Mouse (Mus musculus): ENCODE measurements at regions not wholly inside any gene's neighbourhood (a gene's known extent, or its start where the extent isn't known, plus 50 kb on each side); places are given as distances from the start of the nearest gene placed in this dataset.

- DNase-seq (ENCODE audit: low read depth, low spot score): no peak
Measured at GRCm38 (mm10) chr3:52158788-52159260, 53.9 kb upstream of the Maml3 start.

GRCm38 (mm10) chr3:52161688-52162087, 56.8 kb upstream of the Maml3 start:
- DNase-seq (ENCODE audit: low read depth, low spot score): no peak

GRCm38 (mm10) chr3:52163990-52164389, 59.1 kb upstream of the Maml3 start:
- DNase-seq (ENCODE audit: low read depth, low spot score): no peak

- no peak for DNase-seq (ENCODE audit: low read depth, low spot score)
Measured at GRCm38 (mm10) chr3:52167420-52167819, 62.5 kb upstream of the Maml3 start.

GRCm38 (mm10) chr3:52170847-52171246, 66.0 kb upstream of the Maml3 start:
- no peak for DNase-seq (ENCODE audit: low read depth, low spot score)

- DNase-seq (ENCODE audit: low read depth, low spot score): no peak
Measured at GRCm38 (mm10) chr3:52171303-52171702, 66.4 kb upstream of the Maml3 start.

GRCm38 (mm10) chr3:52173490-52173889, 68.6 kb upstream of the Maml3 start:
- DNase-seq (ENCODE audit: low read depth, low spot score): no peak

GRCm38 (mm10) chr3:52176108-52176507, 71.2 kb upstream of the Maml3 start:
- no peak for DNase-seq (ENCODE audit: low read depth, low spot score)

- DNase-seq (ENCODE audit: low read depth, low spot score): no peak
Measured at GRCm38 (mm10) chr3:52178851-52179250, 74.0 kb upstream of the Maml3 start.

GRCm38 (mm10) chr3:52179686-52180085, 74.8 kb upstream of the Maml3 start:
- peak; percentile 77 for DNase-seq (ENCODE audit: low read depth, low spot score)

GRCm38 (mm10) chr3:52180306-52180705, 75.4 kb upstream of the Maml3 start:
- no peak for DNase-seq (ENCODE audit: low read depth, low spot score)

GRCm38 (mm10) chr3:52180785-52181184, 75.9 kb upstream of the Maml3 start:
- no peak for DNase-seq (ENCODE audit: low read depth, low spot score)

- no peak for DNase-seq (ENCODE audit: low read depth, low spot score)
Measured at GRCm38 (mm10) chr3:52181326-52182101, 76.6 kb upstream of the Maml3 start.

- no peak for DNase-seq (ENCODE audit: low read depth, low spot score)
Measured at GRCm38 (mm10) chr3:52184241-52184640, 79.4 kb upstream of the Maml3 start.

GRCm38 (mm10) chr3:52185351-52185750, 80.5 kb upstream of the Maml3 start:
- DNase-seq (ENCODE audit: low read depth, low spot score): no peak

GRCm38 (mm10) chr3:52187401-52187801, 80.7 kb upstream of the Foxo1 start:
- no peak for DNase-seq (ENCODE audit: low read depth, low spot score)

- no peak for DNase-seq (ENCODE audit: low read depth, low spot score)
Measured at GRCm38 (mm10) chr3:52188303-52188702, 79.8 kb upstream of the Foxo1 start.

GRCm38 (mm10) chr3:52189016-52189415, 79.1 kb upstream of the Foxo1 start:
- no peak for DNase-seq (ENCODE audit: low read depth, low spot score)

GRCm38 (mm10) chr3:52190021-52190420, 78.1 kb upstream of the Foxo1 start:
- DNase-seq (ENCODE audit: low read depth, low spot score): no peak

GRCm38 (mm10) chr3:52193026-52193425, 75.1 kb upstream of the Foxo1 start:
- DNase-seq (ENCODE audit: low read depth, low spot score): no peak

- no peak for DNase-seq (ENCODE audit: low read depth, low spot score)
Measured at GRCm38 (mm10) chr3:52194216-52194615, 73.9 kb upstream of the Foxo1 start.

- DNase-seq (ENCODE audit: low read depth, low spot score): no peak
Measured at GRCm38 (mm10) chr3:52195486-52195885, 72.7 kb upstream of the Foxo1 start.
